Mouse (Mus musculus) gastrocnemius, adult 8-10 months (tissue): ENCODE measurements around the gene Stx17. TPM values are rescaled to one million over a fixed set of nuclear protein-coding genes. Genes with fewer than 3 reads are reported as not detected.

Experiments used
- DNase-seq, 2 experiments: peaks; one replicate each; pipeline ENCODE4 v3.0.0; 2022; ENCODE audit warnings: low spot score in 2 of 2
- total RNA-seq, 4 experiments: library from RNA; stranded (reverse); gene quantifications; 2 replicates each; pipeline ENCODE4 v1.2.4; 2022

Stx17 gene
- total RNA-seq, result 10 to 100 TPM; 24.4 to 26.2 (median 24.8) TPM

DNA sequence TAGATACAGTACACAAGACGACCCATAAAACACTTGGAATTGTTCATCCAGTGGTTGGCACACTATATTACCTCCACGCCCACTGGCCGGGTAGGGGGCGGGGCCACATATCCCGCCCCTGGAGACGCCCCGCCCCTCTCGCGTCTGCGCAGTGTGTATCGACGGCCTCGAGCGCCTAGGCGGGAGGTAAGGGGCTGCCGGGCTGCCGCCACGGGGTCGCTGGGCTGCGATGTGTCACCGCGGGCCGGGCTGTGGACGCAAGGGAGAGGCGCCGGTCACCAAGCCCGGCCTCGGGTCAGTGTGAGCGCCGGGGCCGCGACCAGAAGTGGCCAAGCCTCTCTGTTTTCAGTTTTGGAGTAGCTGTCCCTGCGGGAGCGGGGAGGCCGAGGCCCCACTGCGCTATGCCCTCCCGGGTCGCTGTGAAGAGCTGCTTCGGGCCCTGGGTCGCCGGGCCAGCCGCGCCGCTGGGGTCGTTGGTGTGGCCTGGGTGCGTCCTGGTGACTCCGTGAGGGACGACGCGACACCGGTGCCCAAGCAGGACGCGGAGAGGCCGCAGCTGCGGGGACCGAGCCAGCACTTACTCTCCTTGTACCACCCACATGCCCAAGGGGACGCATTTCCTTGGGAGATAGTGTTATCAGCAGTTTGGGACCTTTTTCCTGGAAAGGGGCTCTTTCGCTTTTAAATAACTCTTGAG lies at the start of gene Stx17:
Gene Stx17 (plus strand): TSS at position 143 of the 697 bp plus-strand sequence.
- peak; percentile 73 to 77 for DNase-seq

DNA sequence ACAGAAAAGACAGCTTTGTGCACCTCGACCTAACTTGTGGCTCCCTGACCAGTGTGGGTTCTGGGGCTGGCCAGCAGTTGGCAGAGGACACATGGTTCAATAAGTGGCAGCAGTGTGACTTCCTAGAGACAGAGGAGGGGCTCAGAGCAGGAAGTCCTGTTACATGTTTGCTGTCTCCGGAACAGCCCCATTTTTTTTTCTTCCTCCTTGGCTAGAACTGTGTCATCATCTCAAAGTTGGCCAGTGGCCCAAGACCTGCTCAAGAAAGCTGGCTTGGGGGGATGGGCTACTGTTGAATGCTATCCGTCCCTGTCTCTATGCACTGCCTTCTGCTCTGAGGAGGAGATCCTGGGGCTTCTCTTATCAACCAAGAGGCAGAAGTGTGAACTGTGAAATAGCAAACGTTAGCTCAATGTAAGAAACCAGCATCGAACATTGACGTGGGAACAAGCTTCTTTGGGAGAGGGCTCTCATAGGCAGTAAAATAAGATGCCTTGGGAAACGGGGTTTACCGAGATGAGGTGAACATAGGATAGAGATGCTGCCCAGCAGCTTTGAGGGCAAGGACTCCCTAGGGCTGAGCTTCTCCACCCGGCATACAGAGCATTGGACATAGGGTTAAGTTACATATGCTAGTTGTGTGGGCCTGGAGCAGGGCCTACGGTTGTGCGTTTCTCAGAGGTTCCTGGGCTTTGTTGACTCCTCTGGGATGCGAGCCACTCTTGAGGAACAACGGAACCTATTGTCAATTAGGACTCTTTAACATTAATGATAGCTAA lies 47.8 kb upstream of the Stx17 start:
- no peak for DNase-seq

DNA sequence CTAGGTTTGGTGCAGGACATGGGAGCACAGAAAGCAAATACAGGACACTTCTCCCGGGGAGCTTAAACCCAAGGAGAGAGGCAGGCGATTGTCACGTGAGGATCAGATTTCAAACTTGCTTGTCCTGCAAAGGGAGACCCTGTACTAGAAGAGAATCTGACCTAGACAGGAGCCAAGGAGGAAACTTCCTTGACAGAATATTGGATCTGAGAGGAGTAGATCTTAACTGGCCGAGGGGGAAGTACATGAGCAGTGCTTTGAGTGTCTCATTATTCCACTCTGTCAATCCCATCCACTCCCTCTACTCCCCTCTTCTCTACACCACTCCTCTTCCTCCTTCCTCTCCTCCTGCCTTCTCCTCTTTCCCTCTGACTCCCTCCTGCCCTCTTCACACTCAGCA lies 46.5 kb upstream of the Stx17 start:
- DNase-seq, result no peak

DNA sequence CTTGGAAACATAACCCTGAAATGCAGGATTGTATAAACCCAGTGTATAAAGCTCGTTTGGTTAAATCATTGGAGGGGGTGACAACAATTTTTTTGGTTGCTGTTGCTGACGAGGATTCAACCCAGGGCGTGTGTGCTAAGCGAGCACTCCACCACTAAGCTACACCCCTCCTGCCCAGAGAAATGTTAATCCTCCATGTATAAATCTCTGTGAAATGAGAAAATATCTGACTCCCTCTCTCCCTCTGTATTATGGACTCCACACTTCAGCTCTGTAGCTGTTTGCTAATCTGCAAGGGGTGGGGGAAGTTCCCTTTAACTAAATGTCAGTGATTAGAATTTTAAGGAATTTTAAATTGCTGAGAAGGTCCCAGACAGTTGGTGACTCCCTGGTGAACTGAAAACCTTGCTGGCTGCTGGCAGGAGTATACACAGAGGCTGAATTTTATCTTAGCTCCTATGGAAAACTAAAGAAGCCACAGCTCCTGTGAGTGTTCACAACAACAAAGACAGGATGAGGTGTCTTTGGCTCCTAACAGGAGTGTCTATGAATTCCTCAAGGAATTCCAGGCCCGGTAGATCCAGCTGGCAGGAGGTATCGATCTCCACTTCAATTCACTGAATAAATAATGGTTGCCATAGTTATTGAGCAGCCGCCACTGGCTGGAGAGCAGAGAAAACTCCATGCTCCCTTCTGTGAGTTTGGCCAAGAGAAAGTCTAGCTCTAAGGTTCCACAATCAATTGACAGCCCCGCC lies 45.3 kb upstream of the Stx17 start:
- DNase-seq, result no peak

DNA sequence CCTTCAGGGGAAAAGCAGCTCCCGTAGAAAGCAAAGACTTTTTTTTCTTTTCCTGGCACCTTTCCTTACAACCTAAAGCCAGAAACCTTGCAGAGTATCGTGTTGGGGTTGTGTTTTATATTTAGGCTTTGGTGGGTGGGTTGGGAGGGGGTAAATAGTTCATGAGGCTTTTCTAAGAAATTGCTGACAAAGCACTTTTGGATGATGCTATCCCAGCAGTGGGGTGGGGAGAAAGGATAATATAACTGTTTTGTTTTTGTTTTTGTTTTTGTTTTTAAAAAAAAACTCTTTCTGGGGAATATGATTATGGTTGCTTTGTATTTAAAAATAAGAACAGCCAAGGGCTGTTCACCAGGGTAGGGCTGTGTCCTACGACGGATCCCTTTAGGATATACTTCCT lies 41.3 kb upstream of the Stx17 start:
- no peak for DNase-seq

DNA sequence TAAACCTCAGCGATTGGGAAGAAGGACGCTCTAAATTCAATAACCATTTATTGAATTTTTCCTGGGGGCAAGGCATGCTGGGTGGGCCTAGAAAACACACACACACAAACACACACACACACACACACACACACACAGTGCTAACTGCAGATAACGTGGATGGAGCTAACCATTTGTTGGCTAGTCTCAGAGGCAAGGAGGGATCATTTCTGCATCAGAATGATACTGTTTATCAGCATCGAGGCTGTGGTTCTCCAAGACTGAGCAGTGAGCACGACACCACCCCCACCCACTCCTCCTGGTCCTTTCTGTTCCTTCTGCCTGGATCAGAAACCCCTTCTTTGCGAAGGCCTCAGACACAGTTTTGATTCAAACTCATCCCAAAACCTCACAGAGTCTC lies 38.1 kb upstream of the Stx17 start:
- no peak for DNase-seq

DNA sequence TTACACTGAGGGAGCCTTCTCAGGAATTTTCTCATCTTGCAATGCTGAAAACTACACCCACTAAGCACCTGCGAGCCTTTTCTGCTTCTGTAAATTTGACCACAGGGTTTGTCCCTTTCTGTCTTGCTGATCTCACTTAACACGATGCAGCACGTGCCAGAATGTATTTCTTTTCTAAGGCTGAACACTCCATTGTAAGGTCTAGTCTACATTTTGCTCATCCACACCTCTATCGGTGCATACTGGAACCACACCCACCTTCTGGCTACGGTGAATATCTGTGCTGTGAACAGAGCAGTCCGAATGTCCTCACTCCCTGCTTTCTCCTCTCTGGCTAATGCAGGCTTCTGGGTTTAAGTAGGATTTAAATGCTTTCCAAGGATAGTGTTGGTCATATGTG lies 37.2 kb upstream of the Stx17 start:
- no peak for DNase-seq

DNA sequence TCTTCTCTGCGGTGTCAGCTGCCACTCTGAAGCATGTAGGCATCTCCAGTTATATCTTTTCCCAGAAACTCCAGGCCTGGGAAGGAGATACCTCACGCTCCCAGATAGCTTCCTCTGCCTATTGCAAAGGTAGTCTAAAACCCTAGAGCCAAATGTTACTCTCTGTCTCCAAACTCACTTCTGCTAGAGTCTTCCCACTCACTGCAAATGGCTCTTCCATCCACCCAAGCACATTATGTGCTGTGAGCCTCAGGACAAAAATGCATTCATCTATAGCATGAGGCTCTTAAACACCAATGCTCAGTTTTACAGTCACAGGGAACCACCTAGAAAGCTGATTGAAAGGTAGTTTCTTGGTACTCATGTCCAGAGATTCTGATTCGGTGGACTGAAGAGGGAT lies 31.5 kb upstream of the Stx17 start:
- DNase-seq, result no peak

DNA sequence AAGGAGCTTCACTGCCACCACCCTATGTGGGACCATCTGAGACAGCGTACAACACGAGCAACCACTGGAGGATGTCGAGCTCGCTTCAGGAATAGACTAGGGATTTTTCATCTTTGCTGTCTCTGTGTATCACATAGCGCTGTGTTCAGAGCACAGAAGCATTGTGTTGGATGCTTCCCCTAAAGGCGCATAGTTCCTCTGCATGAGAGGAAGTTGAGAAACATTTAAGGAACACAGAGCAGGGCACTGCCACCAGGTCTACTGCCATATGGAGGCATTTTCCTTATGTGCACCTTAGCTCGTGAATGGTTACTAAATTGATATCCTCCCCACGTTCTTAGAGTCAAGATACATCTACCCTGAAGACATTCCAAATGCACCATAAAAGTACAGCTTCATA lies 24.5 kb upstream of the Stx17 start:
- DNase-seq, result no peak

DNA sequence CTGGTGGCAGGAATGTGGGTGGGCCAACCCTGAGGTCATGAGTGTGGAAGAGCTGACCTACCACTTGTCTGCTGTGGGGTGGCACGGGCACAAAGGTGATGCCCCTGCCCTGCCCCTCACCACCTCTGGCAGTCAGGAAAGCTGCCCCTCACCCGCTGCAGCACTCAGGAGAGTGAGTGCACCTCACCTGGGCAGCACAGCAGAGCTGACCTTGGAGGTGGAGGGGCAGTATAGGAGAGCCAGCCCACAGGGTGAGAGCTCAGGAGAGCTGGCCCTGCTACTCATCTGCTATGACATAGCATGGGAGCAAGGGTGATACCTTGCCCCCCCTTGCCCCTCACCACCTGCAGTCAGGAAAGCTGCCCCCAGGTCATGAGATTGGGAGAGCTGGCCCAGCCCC lies 22.7 kb upstream of the Stx17 start:
- no peak for DNase-seq

DNA sequence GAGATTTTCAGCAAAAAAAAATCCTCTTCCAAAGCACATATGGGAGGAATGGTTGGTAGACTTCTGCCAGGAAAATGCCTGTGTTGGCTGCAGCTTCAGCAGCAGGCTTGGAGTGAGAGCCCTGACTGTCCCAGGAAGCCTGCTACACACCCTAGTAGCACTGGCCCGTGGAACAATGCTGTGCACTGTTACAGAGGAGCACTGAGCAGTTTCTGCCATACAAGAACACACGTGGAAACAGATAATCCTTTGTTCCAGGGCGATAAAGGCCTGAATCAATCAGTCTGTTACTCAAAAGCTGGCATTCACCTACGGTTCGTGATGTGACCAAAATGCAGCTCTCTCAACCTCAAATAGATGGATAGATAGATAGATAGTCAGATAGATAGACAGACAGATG lies 19.3 kb upstream of the Stx17 start:
- no peak for DNase-seq

DNA sequence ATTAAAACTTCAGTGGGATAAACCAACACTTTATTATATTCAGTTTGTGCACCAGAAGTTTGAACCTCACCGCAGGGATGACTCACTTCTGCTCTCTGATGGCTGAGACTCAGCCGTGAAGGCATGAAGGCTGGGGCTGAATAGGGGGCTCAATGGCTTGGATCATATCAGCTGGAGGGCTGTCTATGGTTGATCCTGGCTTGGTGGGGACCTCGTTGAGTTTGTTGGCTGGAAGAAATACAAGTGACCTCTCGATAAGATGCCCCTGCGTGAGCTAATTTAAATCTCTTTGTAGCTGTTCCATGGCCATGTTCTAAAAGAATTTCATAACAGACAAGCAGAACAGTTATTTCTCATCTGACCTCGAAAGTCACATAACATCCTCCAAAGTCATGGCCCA lies 17.6 kb upstream of the Stx17 start:
- no peak for DNase-seq

DNA sequence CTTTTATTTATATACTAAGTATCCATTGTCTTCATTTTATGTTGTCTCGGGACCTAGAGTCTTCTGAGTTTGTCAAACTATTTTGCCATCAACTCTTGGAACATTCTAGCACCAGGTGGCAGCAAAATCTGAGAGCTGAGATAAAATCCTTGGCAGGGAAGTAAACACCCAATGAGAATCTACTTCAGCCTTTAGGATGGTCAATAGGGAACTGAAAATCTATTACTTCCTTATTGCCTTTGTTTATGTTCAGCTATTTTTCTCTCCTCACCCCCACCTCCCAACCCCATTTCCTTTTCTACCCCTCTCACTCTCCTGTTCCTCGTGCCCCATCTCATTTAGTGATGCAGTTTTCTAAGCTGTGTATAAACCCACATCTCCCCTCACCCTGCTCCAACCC lies 16.1 kb upstream of the Stx17 start:
- no peak for DNase-seq

DNA sequence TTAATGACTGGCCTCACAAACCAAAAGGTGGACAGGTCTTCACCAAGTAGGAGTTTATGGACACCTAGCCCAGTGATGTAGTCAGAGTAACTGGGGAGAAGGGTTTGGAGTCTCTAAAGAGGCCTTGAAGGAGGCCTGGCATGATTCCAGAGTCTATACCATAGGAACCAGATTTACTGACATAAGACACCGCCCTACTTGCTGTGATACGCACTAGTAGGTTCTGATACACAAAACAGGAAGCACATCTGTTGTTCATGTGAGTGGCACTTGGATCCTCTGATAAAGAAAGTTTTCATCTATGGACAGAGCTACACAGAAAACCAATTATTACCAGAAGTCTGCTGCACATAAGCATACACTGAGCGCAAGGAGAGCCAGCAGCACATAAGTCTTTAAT lies 14.4 kb upstream of the Stx17 start:
- no peak for DNase-seq

DNA sequence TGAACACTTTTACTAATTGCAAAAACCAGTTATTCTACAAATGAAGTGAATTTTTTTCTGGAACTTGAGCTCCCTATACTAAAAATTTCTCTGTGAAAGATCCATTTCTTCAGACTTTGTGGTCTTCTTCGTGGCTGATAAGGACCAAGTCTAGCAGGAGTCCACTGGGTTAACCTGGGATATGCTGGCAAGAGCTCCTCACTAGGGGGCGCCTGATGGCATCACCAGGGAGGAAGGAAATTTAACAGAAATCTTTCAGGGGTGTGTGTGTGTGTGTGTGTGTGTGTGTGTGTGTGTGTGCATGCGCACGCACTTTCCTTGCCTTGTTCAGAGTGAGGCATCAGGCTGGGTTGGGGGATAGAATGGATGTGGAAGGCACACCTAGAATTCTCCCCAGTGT lies 8.5 kb upstream of the Stx17 start:
- no peak for DNase-seq

DNA sequence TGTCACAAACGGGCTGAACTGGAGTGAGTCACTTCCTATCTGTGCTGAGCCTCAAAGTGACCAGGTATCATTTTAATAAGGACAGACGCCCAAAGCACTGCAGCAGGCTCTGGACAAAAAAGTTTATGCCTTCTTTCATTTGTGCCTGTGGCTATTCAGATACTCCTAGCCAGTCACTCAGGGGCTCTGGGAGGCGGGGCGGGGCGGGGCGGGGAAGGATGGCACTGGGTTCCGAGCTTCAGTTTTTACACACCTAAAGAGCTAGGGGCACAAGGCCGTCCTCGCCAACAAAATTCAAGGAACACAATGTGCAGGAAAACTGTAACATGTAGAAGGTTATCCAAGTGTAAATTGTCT lies 321 bp upstream of the Stx17 start:
- DNase-seq, result no peak

DNA sequence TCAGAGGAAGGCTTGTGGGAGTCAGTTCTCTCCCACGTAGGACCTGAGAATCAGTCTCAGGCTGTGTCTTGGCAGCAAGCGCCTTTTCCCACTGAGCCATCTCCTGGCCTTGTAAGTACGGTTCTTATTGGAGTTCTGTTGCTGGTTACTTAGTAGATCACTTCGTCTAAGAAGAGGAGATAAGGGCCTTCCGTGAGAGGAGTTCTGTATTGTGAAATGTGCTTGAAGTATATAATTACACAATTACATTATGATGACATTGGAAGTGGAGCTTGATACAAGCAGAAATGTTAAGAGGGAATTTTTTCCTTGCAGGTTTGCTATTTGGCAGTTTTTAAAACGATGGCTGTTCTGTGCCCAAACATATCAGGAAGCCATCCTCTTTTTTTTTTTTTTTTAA lies 5.6 kb downstream of the Stx17 start:
- no peak for DNase-seq

DNA sequence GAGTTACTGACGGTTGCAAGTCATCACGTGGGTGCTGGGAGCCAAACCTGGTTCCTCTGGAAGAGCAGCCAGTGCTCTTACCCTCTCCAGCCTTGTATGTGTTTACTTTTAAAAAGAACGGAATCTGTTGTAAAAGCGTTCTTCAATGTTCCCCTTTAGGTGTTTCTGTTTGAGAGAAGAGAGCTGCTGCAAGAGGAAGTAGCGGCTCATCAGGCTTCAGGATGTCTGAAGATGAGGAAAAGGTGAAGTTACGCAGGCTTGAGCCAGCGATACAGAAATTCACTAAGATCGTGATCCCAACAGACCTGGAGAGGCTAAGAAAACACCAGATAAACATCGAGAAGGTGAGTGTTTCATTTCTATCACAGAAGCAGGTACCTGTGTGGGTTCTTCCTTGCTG lies 6.9 kb downstream of the Stx17 start:
- no peak for DNase-seq

DNA sequence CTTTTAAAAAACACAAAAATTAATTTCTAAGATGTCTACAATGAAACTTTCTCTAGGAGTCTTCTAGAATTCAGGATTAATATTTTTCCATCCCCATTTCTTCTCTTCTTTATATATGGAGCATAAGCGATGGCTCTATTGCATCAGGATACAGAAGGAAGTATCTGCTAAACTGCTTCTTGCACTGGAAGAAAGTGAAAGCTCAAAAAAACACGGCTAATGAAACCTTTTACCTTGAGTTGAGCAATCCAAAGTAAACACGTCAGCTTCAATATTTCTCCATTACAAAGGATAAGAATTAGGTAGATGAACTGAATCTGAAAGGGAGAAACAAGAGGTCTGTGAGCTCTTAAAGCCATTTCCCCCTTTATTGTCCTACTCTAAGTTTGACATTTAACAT lies 8.0 kb downstream of the Stx17 start:
- no peak for DNase-seq

DNA sequence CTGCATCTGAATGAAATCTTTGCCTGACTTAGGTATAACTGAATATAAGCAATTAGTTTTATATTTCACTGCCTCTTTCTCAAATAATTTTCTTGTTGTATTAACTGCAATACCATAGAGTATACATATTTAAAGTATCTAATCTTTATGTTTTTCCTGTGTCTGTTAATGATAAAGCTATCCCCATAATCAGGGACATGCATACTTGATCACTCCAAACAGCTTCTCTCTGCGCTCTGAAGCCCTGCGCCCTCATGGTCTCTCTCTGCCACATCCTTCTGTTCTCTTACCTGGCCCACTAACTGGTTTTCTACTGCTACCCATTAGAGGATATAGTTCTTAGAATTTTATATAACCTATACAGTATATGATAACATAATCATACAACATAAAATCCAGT lies 24.8 kb downstream of the Stx17 start:
- no peak for DNase-seq

DNA sequence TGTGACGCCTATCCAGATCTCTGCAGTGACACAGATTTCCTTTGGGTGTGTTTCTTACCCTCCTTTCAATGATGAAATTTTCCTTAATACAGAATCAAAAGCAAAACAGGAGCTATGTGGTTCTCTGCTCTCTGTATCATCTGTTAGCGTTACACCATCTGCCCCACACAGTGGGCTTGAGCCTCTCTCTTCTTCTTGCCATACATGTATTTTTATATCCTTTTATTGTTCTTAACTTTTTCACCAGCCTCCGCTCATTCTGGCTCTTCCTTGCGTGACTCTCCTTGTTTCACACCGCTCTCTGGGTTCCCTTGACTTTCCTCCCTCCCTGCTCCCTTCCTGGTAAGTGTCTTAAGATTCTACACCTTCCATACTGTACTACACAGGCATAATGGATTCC lies 28.5 kb downstream of the Stx17 start:
- no peak for DNase-seq

DNA sequence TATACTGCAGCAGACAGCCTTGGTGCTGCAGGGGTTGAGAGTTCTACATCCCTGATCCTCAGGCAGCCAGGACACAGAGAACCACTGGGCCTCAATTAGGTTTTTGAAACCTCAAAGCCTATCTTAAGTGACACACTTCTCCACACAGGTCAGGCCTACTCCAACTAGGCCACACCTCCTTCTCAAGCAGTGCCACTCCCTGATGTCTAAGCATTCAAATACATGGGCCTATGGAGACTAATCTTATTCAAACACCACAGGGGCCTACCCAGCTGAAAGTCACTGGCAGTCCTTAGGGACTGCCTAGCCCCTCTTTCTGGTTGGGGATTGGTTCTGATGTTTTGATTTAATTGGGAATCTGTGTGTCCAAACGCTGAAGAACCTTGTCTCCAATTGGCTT lies 31.1 kb downstream of the Stx17 start:
- DNase-seq, result no peak

DNA sequence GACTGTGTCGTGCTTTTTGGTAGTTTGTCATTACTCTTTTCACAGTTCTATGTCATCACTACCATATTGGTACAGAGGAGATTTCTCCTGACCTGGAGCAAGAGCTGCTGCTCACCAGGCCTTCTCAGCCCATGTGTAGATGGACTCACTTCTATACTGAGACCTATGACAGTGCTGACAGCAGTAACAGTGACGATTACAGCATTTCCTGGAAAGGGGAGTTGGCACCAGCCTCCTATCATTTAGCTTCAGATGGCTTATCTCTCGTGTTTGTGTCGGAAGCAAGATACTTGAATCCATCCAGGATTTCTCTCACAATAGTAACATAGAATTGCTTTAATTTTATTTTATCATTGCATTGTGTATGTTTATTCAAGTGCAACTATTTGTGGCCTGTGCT lies 35.7 kb downstream of the Stx17 start:
- no peak for DNase-seq
